Mouse (Mus musculus): Measurements from ENCODE around the gene Papolg. TPM values are rescaled to one million over a fixed set of nuclear protein-coding genes. Genes with fewer than 3 reads are reported as not detected.

Papolg gene
- 6.5 and 7.4 TPM in 2 replicates for polyA plus RNA-seq (2021; fragmentation: Nextera tagmentation)
- long read RNA-seq, experiment 1, transcript Papolg-201 (22 exons, 3,747 nt), result major isoform, 53 of 72 reads
- long read RNA-seq, experiment 1, partial matches to known transcripts, result 11 of 72 reads
- long read RNA-seq, experiment 1, other reads (novel, unspliced or antisense), result 8 of 72 reads
- long read RNA-seq, experiment 2, partial matches to known transcripts, result 2 of 10 reads
- long read RNA-seq, experiment 2, other reads (novel, unspliced or antisense), result 7 of 10 reads

GRCm38 (mm10) chr11:23895060-23895426 is at the start of gene Papolg:
Gene Papolg (minus strand): TSS chr11:23895253.

Other genes with a start within 250 kb of the Papolg start
- 2.4 and 2.5 TPM in 2 replicates for gene Pus10, start 229.6 kb downstream of the Papolg start, polyA plus RNA-seq (2021; fragmentation: Nextera tagmentation)
- gene Pex13, start 229.3 kb downstream of the Papolg start, polyA plus RNA-seq (2021; fragmentation: Nextera tagmentation), result 21.6 and 29.6 TPM in 2 replicates
- 0.82 and 0.90 TPM in 2 replicates for gene Rel, start 124.3 kb downstream of the Papolg start, polyA plus RNA-seq (2021; fragmentation: Nextera tagmentation)
- gene A830031A19Rik, start 179.8 kb upstream of the Papolg start, polyA plus RNA-seq (2021; fragmentation: Nextera tagmentation), result 2.2 and 2.7 TPM in 2 replicates
- 45.1 and 48.4 TPM in 2 replicates for gene Bcl11a, start 182.8 kb upstream of the Papolg start, polyA plus RNA-seq (2021; fragmentation: Nextera tagmentation)